Mouse (Mus musculus) splenic B cell, adult 2 months (primary cell): ENCODE results near the gene Phactr2.

ENCODE experiments used
- DNase-seq: peaks from one replicate; pipeline ENCODE4 v3.0.0-alpha.2; 2011; ENCODE audit warnings: low read depth, low spot score
- H3K27me3 ChIP-seq: 2 replicates; pipeline ENCODE4 v1.6.1; 2012; ENCODE audit warnings: mild to moderate bottlenecking, low read length, moderate library complexity, mixed read lengths; ENCODE audit not compliant: control insufficient read depth, poor library complexity, insufficient read depth, severe bottlenecking
- H3K36me3 ChIP-seq: 2 replicates; pipeline ENCODE4 v1.6.1; 2012; ENCODE audit warnings: mild to moderate bottlenecking, low read length, moderate library complexity, mixed read lengths; ENCODE audit not compliant: control insufficient read depth, poor library complexity, insufficient read depth, severe bottlenecking

Phactr2 gene

DNA sequence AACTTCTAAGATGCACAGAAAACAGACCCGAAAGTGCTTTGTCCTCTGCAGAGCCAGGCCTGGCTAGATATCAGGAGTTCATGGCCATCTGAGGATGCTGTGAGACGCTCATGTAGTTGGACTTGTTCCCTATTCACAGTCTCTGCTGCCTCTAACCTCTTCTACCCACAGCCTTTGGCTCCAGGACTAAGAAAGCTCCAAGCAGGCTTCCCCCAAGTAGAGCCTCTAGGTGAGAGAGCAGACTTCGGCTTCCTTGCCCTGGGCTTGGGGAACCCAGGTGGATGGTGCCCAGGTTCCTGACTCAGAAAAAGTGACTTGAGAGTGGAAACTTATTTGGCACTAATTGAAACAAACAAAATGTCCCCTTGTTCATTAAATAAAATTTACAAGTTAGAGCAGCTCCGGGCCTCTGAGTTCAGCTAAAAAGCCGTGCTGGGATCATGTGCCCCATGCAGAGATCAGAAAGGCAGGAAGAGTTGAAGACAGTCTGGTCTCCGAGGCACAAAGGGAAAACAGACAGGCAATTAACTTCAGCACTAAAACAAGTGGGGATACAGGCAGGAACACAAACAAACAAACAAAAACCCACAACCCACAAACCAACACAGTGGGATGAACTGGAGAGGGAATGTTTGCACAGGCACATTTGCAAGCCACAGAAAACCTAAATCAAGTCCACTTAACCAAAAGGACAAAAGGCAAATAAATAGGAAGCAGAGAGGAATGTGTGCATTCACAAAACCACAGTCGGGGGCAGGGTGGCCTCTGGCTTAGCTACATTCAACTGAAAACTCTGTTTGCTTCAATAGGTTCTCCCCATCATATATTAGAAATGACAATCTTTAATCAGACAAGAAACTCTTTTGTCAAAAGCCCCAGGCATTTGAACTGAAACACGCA is 42.3 kb downstream of the Phactr2 start:
- no peak for DNase-seq
- Histone ChIP-seq H3K36me3 (no peaks in the 10 kb centered on the region), H3K27me3 (no peaks in the 10 kb centered on the region)

DNA sequence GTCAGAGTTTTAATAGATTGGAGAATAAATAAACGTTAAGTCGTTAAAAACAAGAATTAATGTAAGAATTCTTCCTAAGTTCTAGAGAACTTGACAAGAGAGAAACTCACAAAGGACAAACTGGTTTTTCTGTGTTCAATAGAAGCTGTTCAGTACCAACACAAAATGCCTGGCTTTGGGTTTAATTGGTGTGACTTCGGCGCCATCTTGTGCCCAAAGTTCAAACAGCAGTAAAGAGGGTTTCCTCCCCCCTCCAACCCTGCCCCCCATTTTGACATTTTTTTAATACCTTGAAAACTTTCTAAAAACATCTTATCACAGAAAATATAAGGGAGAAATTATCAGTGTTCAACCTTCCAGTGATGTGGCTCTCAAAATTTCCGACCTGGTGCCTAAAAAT is 44.4 kb downstream of the Phactr2 start:
- DNase-seq = peak; percentile 70
- H3K27me3 ChIP-seq = no peaks in the 10 kb centered on the region
- no peaks in the 10 kb centered on the region for H3K36me3 ChIP-seq

DNA sequence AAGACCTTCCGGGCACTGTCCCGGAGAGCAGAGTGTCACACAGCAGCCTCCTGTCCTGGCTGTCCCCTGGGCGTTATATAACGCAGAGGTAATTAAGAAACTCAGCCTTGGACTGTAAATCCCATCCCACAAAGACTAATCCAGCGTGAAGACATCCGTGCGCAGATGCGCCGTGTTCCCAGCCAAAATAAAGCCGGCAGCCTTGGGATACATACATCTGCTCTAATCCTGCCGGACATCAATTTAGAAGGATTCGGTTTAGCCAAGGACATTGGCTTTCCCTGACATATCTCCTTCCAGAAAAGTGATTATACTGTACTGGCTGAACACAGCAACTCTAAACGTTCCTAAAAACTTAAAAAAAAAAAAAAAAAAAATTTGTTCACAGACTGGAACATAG is 45.0 kb downstream of the Phactr2 start:
- Histone ChIP-seq H3K36me3 (no peaks in the 10 kb centered on the region), H3K27me3 (no peaks in the 10 kb centered on the region)
- no peak for DNase-seq

DNA sequence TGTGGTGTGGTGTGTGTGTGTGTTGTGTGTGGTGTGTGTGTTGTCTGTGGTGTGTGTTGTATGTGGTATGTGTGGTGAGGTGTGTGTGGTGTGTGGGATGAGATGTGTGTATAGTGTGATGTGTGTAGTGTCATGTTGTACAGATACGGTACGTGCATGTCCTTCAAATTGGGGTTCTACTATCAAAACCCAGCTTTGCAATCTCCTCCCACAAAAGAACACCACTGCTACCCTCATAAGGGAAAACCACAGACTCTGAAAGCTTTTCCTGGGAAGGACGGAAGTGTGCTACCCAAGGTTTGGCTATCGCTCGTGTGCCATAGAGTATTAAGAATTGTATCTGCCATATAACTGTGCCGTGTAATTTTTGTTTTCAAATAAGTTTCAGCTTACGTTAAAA is 45.7 kb downstream of the Phactr2 start:
- H3K27me3 ChIP-seq = no peaks in the 10 kb centered on the region
- no peak for DNase-seq
- H3K36me3 ChIP-seq = no peaks in the 10 kb centered on the region

GRCm38 (mm10) chr10:13427599-13427998 is 46.6 kb downstream of the Phactr2 start:
- no peaks in the 10 kb centered on the region for H3K27me3 ChIP-seq
- no peak for DNase-seq

DNA sequence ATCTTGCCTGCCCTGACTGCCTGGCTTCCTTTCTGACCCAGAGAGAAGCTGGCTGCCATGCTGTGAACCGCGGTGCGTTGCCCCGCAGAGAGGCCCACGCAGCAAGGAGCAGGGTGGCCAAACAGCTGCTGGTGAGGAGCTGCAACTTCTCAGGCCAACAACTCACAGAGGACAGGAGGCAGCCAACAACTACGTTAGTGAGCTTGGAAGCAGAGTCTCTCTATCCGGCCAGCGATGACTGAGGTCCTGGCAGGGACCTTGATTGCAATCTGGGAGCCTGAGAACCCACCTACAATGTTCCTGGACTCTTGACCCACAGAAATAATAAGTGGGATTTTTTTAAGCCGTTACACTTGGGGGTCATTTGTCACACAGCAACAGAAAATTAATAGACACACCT is 49.0 kb downstream of the Phactr2 start:
- DNase-seq = no peak

More at GRCm38 (mm10) chr10:13427599-13427998, 46.6 kb downstream of the Phactr2 start:
- H3K36me3 ChIP-seq = no peaks in the 10 kb centered on the region

GRCm38 (mm10) chr10:13424508-13424907 is 49.7 kb downstream of the Phactr2 start:
- Histone ChIP-seq H3K36me3 (no peaks in the 10 kb centered on the region), H3K27me3 (no peaks in the 10 kb centered on the region)
- DNase-seq = no peak

More for the DNA sequence above, 49.0 kb downstream of the Phactr2 start:
- Histone ChIP-seq H3K27me3 (no peaks in the 10 kb centered on the region), H3K36me3 (no peaks in the 10 kb centered on the region)

GRCm38 (mm10) chr10:13424015-13424414 is 50.2 kb downstream of the Phactr2 start:
- DNase-seq = no peak
- Histone ChIP-seq H3K27me3 (no peaks in the 10 kb centered on the region), H3K36me3 (no peaks in the 10 kb centered on the region)

DNA sequence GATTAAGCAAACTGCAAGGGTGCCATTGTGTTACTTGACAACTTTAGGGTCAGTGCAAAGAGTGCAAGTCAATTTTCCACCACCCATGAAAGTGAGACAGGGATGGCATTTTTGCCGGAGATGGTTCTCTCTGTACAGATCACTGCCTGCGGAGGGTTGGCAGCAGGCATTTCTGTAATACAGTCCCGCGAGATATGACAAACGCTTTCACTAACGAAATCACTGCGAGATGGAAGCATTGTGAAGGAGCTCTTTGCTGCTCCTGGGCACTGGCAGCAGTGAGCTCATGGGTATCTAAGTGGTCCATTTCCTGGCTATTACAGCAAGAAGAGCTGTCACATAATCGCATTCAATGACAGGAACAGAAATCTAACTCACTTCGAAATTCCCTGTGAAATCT is 52.1 kb downstream of the Phactr2 start:
- no peak for DNase-seq
- no peaks in the 10 kb centered on the region for H3K27me3 ChIP-seq
- H3K36me3 ChIP-seq = no peaks in the 10 kb centered on the region

- no peak for DNase-seq
- Histone ChIP-seq H3K27me3 (no peaks in the 10 kb centered on the region), H3K36me3 (no peaks in the 10 kb centered on the region)
Measured at GRCm38 (mm10) chr10:13419246-13419645, 55.0 kb downstream of the Phactr2 start.

DNA sequence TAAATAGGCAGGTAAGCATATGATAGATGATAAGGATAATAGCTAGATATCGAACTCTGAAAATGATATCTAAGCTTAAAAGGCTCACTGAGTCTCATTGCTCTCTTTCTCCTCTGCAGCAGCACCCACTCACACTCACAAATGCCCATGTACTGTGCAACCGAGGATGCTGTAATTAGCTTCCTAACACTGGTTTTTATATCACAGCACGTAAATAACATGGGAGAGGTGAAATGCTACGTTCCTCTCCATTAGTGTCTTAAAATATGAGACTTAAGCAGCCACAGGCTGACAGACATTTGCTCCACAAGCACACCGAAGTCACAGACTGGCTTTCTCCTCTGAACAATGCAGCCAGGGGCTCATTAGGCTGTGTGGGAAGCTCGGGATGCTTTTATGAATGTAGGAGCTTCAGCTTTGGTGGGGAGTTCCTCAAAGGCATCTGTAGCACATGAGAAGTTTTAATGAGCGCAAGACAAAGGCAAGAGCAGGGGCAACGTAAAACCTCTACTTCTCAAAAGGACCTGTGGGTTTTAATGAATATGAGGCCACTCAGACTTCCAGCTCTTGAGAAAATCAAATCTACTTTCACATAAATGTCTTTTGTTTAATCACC is 58.6 kb downstream of the Phactr2 start:
- no peak for DNase-seq

GRCm38 (mm10) chr10:13412202-13412923 is 61.8 kb downstream of the Phactr2 start:
- no peaks in the 10 kb centered on the region for H3K27me3 ChIP-seq
- DNase-seq = no peak
- H3K36me3 ChIP-seq = no peaks in the 10 kb centered on the region

More for the DNA sequence above, 58.6 kb downstream of the Phactr2 start:
- Histone ChIP-seq H3K36me3 (no peaks in the 10 kb centered on the region), H3K27me3 (no peaks in the 10 kb centered on the region)

DNA sequence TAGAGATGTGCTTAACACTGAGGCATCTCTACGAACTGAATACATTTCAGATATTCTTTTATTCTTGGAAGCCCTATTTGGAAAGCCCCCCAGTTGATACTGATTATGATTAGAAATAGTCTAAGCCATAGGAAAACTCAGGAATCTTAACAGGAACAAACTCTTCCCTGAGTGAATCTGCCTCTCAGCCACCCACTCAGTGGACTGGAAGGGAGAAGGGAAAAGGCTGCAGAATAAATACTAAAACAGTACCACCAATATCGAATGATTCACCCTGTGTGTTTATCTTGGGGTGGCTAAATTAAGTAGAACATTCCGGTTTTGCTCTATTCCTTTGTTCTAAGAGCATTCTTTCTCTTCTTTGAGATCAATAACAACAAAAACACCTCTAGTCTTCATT is 63.2 kb downstream of the Phactr2 start:
- Histone ChIP-seq H3K27me3 (no peaks in the 10 kb centered on the region), H3K36me3 (no peaks in the 10 kb centered on the region)
- no peak for DNase-seq

- DNase-seq = no peak
- H3K27me3 ChIP-seq = no peaks in the 10 kb centered on the region; the same call in 1 of the 2 replicates
- no peaks in the 10 kb centered on the region for H3K36me3 ChIP-seq
Measured at GRCm38 (mm10) chr10:13401971-13402370, 72.2 kb downstream of the Phactr2 start.

GRCm38 (mm10) chr10:13395753-13396152 is 78.5 kb downstream of the Phactr2 start:
- H3K36me3 ChIP-seq = no peaks in the 10 kb centered on the region
- no peaks in the 10 kb centered on the region; the same call in 1 of the 2 replicates for H3K27me3 ChIP-seq
- no peak for DNase-seq
